Mouse (Mus musculus) embryonic stem cell, embryonic (primary cell): ENCODE measurements around the gene Mapk8ip1.

Experiments used
- CTCF ChIA-PET, 4 experiments: fragments of 300-600 bp in 2 of 4; fragments of 350-600 bp in 2 of 4; sonication (Branson Sonifier 250); formaldehyde crosslinking; loops; one replicate each; lab custom pipeline; 2022; ENCODE audit warnings: inconsistent platforms in 2 of 4; lab: Charles Lee
- POLR2A ChIA-PET, 4 experiments: fragments of 300-600 bp in 2 of 4; fragments of 350-600 bp in 2 of 4; sonication (Branson Sonifier 250); formaldehyde crosslinking; loops; one replicate each; lab custom pipeline; 2022; ENCODE audit warnings: antibody characterized with exemption in 4 of 4, inconsistent platforms in 1 of 4; lab: Charles Lee

The Mapk8ip1 gene

DNA sequence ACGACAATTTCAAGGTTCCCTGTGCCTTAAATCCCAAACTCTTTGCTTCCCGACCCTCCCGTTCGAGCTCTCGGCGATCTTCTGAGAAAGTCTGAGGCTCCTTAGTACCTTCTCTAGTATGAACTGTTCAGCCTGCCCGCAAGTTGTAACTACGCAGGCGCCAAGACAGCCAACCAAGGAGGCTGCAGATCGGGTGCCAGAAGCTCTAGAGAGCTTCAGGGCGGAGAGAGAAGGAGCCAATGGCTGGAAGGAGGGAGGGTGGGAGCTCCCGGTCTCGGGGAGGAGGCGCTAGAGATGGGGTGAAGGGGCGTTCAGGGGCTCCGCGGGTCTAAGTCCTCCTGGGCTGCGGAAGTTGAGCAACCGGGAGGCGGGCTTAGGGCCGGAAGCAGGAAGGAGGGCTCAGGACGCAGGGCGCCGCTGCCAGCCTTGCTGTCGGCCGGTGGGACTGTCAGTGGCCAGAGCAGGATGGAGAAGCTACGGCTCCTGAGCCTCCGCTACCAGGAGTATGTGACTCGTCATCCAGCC, 25.9 kb downstream of the Mapk8ip1 start:
- POLR2A ChIA-PET = interaction anchor here in 3 of 4 experiments (0.6 to 13.4 kb wide), 52 partner anchors 8 to 1783 kb away, joined by 3 to 178 read pairs (median 4); partner anchors contain the start of genes Cry2 (in 2 of the 3), Mapk8ip1 (in 2 of the 3), Ambra1 (in 1 of the 3) and Arfgap2 (in 1 of the 3)
- CTCF ChIA-PET = interaction anchor here in 1 of 4 experiments (1.1 to 1.4 kb wide), 4 partner anchors 47 to 431 kb away, joined by 3 to 7 read pairs (median 3); no protein-coding TSS in a partner anchor

DNA sequence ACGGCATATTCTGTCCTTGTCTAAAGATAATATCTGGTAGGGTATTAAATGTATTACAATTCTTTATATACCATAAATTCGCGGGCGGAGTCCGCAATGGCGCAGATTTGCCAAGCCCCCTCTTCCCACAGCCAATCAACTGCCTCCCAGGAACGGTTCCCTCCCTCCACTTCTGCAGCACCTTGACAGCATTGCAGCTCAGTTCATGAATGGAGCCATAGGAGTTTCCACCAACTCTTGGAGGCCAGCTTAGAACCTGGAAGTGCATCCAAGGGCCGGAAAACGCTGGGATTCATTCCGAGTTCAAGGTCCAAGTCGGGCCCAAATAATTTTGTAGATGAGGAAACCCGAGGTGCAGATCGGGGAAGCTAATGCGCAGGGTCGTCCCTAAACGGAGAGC, 26.5 kb downstream of the Mapk8ip1 start, which contains the start of the genes Pex16 and Large2:
Pex16 (plus strand) TSS at position 163 of the 400 bp plus-strand sequence.
Large2 (minus strand) TSS at position 356 of the 400 bp plus-strand sequence.
- ChIA-PET POLR2A (interaction anchor here in 3 of 4 experiments (0.6 to 13.4 kb wide), 45 partner anchors 8 to 1784 kb away, joined by 3 to 178 read pairs (median 5); partner anchors contain the start of genes Cry2 (in 2 of the 3), Mapk8ip1 (in 2 of the 3), Ambra1 (in 1 of the 3) and Arfgap2 (in 1 of the 3)), CTCF (interaction anchor here in 1 of 4 experiments (1.1 to 1.5 kb wide), 5 partner anchors 48 to 430 kb away, joined by 3 to 7 read pairs (median 3); no protein-coding TSS in a partner anchor)

DNA sequence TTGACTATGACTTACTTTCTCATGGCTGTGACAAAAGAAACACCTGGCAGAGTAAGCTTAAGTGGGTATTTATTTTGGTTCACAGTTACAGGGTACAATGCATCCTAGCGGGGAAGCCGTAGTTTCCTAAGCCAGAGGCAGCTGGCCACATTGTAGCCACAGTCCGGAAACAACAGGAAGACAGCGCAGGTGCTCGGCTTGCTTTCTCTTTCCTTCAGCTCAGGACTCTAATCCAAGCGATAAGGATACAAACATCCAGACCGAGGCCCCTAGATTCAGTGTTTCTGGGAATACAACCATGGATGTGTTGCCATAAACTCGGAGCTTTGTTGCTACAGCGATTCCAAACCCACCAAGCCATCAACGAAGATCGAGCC, 27.6 kb downstream of the Mapk8ip1 start:
- ChIA-PET CTCF (interaction anchor here in 1 of 4 experiments (1.5 kb wide), 1 partner anchor 49 kb away, joined by 5 read pairs; no protein-coding TSS in a partner anchor), POLR2A (interaction anchor here in 2 of 4 experiments (0.6 to 13.4 kb wide), 13 partner anchors 12 to 1793 kb away, joined by 3 to 178 read pairs (median 5); partner anchors contain the start of genes Cry2 (in 2 of the 2), Mapk8ip1 (in 1 of the 2), Mdk (in 1 of the 2) and Ptprj (in 1 of the 2))

DNA sequence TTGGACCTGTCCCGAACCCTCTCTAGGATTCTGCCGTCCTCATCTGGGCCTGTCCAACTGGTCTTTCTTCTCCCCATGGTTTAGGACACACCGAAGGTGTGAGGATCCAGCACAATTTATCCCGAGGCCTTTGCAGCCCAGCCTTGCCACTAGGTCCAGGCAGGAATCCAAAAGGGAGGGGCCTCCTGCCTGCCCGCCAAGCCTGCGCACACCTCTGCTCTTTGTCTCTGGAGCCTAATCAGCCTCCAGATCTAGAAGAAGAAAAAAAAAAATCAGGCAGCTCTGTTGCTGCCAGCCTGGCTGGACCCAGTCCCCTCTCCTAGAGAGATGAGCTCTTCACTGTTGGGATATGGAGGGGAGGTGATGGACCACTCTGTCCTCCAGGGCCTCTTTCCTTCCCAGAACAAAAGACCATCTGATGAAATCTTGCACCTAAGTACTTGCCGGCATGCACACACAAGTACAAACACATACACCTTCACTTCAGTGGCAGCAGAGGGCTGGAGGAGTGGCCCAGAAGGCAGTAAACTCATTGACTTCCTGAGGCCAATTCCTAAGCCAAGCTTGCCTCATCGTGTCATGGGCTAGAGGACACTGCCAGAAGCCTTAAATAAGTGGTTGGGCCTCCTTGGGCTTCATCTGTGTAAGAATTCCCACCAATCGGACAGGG, 28.2 kb downstream of the Mapk8ip1 start:
- POLR2A ChIA-PET = interaction anchor here in 3 of 4 experiments (0.6 to 13.4 kb wide), 12 partner anchors 13 to 1792 kb away, joined by 3 to 178 read pairs (median 4); partner anchors contain the start of genes Cry2 (in 2 of the 3), Mapk8ip1 (in 1 of the 3), Mdk (in 1 of the 3) and Ptprj (in 1 of the 3)
- CTCF ChIA-PET = interaction anchor here in 2 of 4 experiments (0.5 to 1.5 kb wide), 2 partner anchors 50 to 1135 kb away, joined by 4 to 5 read pairs; no protein-coding TSS in a partner anchor

DNA sequence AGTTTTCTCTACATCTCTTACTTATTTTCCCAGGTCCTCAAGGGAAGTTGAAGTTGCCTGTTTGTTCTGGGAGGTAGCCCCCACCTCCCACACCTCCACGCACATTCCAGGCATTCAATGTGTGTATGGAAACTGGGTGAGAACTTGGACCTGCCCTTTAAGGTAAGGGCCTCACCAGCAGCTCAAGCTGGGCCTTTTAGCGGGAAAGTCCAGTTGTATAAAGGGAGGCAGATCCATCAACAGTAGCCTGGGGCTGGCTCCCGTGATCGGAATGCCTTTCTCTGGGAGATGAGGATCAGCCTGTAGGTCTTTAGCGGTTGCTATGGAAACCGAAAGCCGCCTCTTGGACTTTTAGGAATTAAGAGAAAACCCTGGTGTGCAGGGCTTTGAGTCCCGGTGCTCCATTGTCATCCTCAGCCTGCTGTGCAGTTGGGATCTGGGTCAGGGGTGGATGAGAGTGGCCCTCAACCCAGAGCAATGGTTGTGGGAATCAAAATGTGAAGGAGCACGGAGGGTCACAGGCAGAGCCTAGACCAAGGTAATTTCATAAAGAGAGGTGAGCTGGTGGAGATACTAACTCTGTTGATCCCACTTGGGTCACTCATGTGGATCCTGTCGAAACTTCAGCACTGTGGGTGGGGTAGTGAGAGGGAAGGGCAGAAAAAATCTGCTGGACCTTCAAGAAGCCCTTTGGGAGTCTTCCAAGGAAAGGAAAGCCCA, 28.9 kb downstream of the Mapk8ip1 start:
- ChIA-PET CTCF (interaction anchor here in 1 of 4 experiments (1.0 to 1.6 kb wide), 4 partner anchors 52 to 364 kb away, joined by 3 to 4 read pairs (median 3); no protein-coding TSS in a partner anchor), POLR2A (interaction anchor here in 3 of 4 experiments (0.6 to 13.4 kb wide), 19 partner anchors 10 to 408 kb away, joined by 3 to 178 read pairs (median 4); partner anchors contain the start of genes Cry2 (in 2 of the 3) and Mapk8ip1 (in 1 of the 3))

DNA sequence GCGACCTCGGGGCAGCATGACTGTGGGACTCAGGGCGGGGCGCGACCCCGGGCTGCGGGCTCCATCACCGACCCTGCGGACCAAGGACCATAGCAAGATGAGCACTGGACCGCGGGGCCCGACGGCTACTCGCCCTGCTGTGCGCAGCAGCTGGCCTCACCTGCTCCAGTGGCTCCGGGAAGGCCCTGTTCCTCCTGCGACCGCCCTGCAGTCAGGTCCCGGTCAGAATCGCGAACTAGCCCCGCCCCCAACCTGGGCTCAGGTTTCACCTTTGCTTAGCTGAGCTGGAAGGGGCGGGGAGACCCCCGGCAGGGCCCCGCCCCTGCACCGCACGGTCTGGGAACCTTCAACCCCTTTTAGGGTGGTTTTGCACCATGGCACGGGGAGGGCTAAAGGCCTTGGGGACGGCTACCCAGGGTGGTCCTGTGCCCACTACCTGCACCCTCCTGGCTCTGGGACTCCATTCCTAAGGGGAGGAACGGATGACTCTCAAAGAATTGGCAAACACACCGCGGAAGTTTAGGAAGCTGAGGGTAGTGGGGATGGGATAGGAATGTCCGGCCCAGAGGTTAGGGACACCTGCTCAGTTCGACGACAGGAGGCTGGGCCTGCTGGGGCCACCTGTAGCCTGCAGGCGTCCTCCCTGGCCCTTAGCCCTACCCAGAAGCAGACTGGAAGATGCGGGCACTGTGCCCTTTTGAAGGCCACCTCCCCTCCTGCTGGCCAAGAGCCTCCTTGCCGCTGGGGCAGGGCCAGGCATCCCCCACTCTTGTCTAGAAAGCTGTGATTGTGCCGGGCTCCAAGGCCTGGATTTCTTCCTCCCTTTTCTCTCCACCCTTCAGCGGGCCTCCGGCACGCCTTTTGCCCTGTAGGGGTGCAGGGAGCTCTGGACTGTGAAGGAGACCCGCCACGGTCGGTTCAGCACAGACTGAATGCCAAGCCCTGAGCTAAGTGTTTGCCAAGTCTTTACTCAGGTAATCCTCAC, 29.9 kb downstream of the Mapk8ip1 start:
- POLR2A ChIA-PET = interaction anchor here in 2 of 4 experiments (0.7 to 13.4 kb wide), 20 partner anchors 9 to 417 kb away, joined by 3 to 178 read pairs (median 4); partner anchors contain the start of genes Cry2 (in 2 of the 2) and Mapk8ip1 (in 1 of the 2)
- CTCF ChIA-PET = interaction anchor here in 3 of 4 experiments (0.7 to 1.6 kb wide), 9 partner anchors 34 to 426 kb away, joined by 3 to 4 read pairs (median 3); no protein-coding TSS in a partner anchor

DNA sequence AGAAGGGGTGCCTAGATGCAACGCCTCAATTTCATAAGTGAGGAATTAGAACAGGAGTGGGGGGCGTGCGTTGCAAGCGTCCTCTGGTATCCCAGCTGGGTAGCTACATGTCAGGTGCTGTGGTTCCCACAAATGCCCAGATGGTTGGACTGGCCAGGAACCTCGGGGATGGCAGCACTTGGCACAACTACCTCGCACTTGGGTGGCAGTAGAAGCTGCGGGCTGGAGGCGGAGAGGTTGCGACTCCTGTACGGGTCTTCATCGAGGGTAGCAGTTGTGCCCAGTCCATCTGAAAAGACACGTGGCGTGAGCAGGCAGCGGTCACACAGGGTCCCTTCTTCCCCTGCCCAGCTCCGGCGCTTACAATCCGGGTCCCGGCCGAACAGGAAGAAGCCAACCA, 30.7 kb downstream of the Mapk8ip1 start:
- POLR2A ChIA-PET = interaction anchor here in 2 of 4 experiments (0.9 to 13.4 kb wide), 16 partner anchors 10 to 417 kb away, joined by 3 to 178 read pairs (median 5); partner anchors contain the start of genes Cry2 (in 2 of the 2) and Mapk8ip1 (in 1 of the 2)
- CTCF ChIA-PET = interaction anchor here in 2 of 4 experiments (0.7 to 1.6 kb wide), 5 partner anchors 33 to 426 kb away, joined by 3 to 4 read pairs (median 3); no protein-coding TSS in a partner anchor

DNA sequence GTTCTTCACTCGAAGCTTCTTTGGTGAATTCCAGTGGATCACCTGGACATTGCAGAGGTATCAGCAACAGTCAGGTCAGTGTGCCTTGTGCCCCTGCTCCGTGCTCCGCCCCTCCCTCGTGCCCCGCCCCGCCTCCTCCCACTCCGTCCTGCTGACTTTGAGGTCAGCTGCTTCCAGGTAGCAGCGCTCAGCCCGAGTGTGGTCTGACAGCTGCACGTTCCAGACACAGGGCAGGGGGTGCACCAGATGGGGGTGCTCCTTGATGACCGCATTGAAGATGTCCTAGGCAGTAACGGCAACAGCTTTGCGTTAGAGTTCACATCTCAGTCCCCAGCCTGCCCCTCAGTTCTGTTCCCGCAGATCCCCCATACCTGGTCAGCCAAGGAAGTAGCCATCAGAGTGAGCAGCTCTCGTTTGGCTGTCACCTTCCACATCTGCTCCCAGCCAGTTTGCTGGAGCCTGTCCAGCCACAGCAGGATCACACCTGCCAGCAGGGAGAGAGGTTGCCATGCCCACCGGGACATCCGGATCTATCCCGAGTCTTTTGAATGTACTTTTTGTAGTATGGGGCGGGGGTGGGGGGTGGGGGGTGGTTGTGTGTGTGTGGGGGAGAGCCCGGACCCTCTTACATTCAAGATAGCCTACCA, 33.6 kb downstream of the Mapk8ip1 start:
- POLR2A ChIA-PET = interaction anchor here in 3 of 4 experiments (0.6 to 13.4 kb wide), 24 partner anchors 8 to 1563 kb away, joined by 3 to 178 read pairs (median 4); partner anchors contain the start of genes Large2 (in 2 of the 3), Pex16 (in 2 of the 3), Cry2 (in 1 of the 3) and Ddb2 (in 1 of the 3)

DNA sequence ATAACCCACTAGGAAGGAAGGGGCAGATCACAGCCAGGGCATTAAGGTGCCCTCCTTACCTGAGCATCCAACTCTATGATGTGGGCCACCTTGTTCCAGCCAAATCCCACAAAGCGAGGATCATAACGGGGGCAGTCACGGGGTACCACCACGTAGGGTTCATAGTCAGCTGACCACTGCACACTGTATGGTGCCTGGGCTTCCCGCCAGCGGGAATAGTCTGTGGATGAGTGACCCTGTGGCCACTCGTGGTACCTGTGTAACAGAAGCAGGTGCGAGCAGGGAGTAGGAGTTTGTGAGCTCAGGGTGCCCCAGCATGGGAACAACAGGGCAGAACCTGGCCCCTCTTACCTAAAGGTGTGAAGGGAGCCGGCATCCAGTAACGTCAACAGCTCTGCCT, 35.5 kb downstream of the Mapk8ip1 start:
- CTCF ChIA-PET = interaction anchor here in 1 of 4 experiments (0.8 kb wide), 1 partner anchor 21 kb away, joined by 3 read pairs; no protein-coding TSS in a partner anchor
- POLR2A ChIA-PET = interaction anchor here in 2 of 4 experiments (2.5 to 13.4 kb wide), 4 partner anchors 7 to 62 kb away, joined by 6 to 178 read pairs (median 19); partner anchors contain the start of genes Large2 (in 2 of the 2), Pex16 (in 2 of the 2) and Cry2 (in 1 of the 2)

More for the DNA sequence above, 33.6 kb downstream of the Mapk8ip1 start:
- CTCF ChIA-PET = interaction anchor here in 2 of 4 experiments (0.5 to 1.3 kb wide), 4 partner anchors 10 to 435 kb away, joined by 3 to 5 read pairs (median 4); partner anchors contain the start of gene Mdk (in 1 of the 2)

DNA sequence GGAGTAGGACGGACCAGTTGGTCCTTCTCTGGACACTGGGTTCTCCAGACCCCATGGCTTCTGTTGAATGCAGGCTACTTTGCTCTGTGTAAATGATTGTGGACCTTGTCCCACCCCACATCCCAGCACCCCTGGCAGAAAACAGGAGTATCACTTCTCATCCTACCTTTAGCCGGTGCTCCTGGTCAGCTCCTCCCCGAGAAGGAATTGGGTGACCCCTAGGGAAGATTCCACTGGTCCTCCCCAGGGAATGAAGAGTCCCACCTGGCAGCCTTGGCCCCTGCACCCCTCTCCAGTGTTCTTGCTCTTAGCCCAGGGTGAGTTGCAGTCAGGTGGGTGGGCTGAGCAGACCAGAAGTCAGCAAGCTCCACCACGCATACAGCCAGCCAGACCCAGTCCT, 37.0 kb downstream of the Mapk8ip1 start:
- CTCF ChIA-PET = no interaction called here
- POLR2A ChIA-PET = interaction anchor here in 3 of 4 experiments (0.7 to 2.0 kb wide), 3 partner anchors 11 to 51 kb away, joined by 3 to 8 read pairs (median 5); partner anchors contain the start of genes Large2 (in 2 of the 3) and Pex16 (in 2 of the 3)

DNA sequence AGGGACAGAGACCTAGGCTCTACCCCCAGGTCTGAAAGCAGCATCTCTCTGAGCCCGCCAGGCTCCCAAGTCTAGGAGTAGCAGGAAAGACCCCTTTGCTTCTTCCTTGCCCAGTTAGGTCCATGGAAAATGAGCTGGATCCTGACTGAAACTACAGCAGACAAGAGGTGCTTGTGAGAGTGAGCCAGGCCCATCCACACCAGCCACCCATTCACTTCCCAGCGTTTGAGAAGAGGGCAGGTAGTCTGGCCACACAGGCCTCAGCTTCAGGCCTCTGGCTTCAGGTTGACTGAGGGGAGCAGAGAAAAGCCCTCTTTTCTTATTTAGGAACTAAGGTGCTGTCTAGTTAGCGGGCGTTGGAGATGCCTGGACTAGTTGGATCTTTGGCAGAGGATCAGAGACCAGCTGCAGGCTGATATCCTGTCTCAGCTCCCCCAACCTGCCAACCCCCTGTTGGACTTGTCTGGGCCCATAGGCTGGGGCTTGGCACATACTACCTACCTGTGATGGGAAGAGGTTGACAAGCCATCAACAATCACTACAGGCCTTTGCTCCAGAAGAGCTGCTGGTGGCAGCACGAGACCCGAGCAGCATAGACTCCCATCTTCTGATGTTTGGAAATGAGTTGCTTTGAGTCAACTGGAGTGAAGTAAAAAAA, 38.4 kb downstream of the Mapk8ip1 start:
- CTCF ChIA-PET = interaction anchor here in 1 of 4 experiments (0.5 to 0.6 kb wide), 2 partner anchors 623 to 1539 kb away, joined by 7 to 8 read pairs; no protein-coding TSS in a partner anchor

DNA sequence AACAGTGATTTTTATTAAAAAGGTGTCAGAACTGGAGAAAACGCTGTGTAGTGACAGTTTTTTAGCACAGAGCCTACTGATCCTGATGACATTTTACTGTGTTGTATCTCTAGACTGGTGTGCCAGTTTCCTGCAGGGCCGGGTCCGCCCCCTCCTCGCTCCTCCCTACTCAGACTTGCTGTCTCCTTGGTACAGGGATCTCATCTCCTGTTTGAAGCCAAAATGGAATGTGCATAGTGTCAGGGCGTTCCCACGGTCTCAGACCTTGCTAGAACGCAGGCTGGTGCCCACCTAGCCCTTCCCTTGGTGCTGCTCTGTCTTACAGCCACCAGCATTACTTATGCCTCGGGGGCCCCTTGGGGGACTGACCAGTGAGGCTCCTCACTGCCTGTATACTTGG, 39.3 kb downstream of the Mapk8ip1 start:
- CTCF ChIA-PET = no interaction called here
- POLR2A ChIA-PET = no interaction called here

More for the DNA sequence above, 38.4 kb downstream of the Mapk8ip1 start:
- POLR2A ChIA-PET = interaction anchor here in 3 of 4 experiments (0.8 to 2.0 kb wide), 4 partner anchors 9 to 17 kb away, joined by 3 to 8 read pairs (median 5); partner anchors contain the start of genes Large2 (in 2 of the 3) and Pex16 (in 2 of the 3)

DNA sequence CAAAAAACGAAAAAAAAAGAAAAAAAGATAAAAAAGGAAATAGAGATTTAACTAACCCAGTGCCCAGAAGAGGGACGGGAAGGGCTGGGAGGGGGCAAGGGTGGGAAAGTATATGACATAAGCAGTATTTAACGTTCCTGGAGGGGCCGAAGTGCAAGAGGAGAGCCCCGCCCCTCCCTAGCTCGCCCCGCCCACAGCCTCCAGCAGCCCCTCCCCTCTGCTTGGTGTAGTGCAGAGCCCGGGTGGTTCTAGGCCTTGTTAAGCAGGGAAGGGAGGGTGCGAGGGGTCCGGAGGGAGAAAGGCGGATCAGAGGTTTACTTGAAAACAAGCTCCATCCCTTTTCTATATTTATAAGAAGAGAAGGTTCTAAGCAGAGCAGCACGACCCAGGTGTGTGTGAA, 40.2 kb downstream of the Mapk8ip1 start:
- ChIA-PET POLR2A (interaction anchor here in 1 of 4 experiments (1.8 kb wide), 1 partner anchor 8 kb away, joined by 5 read pairs; no protein-coding TSS in a partner anchor), CTCF (interaction anchor here in 1 of 4 experiments (1.0 kb wide), 1 partner anchor 125 kb away, joined by 3 read pairs; no protein-coding TSS in a partner anchor)
